Mouse (Mus musculus) heart, postnatal 0 days (tissue): ENCODE measurements around the gene Med17.

ENCODE experiments used
- CTCF ChIP-seq: IDR thresholded peaks from 2 replicates; pipeline ENCODE4 v1.5.1; 2016; ENCODE audit warnings: antibody characterized with exemption, control low read depth, low read depth
- EP300 ChIP-seq: IDR thresholded peaks from 2 replicates; pipeline ENCODE4 v1.6.1; 2016; ENCODE audit warnings: antibody characterized with exemption, low read depth

- TF ChIP-seq CTCF (no peak), EP300 (no peak; the same call in 1 of the 2 replicates)
Measured at GRCm38 (mm10) chr9:15306398-15307119, 26.8 kb upstream of the Med17 start, which contains the start of gene 4931406C07Rik.
